Mouse (Mus musculus): ENCODE measurements around the gene Glo1. TPM values are rescaled to one million over a fixed set of nuclear protein-coding genes. Genes with fewer than 3 reads are reported as not detected.

Glo1 gene
- total RNA-seq, 2 experiments from 2014 or later: 139 to 140 TPM

- DNase-seq: no peak
- intact Hi-C loops (cut with DNase I): no loop called here
Observed at GRCm38 (mm10) chr17:30583258-30584001, 43.2 kb downstream of the Glo1 start.

GRCm38 (mm10) chr17:30582313-30582712, 44.4 kb downstream of the Glo1 start:
- DNase-seq: no peak
- intact Hi-C loops (cut with DNase I): no loop called here

DNA sequence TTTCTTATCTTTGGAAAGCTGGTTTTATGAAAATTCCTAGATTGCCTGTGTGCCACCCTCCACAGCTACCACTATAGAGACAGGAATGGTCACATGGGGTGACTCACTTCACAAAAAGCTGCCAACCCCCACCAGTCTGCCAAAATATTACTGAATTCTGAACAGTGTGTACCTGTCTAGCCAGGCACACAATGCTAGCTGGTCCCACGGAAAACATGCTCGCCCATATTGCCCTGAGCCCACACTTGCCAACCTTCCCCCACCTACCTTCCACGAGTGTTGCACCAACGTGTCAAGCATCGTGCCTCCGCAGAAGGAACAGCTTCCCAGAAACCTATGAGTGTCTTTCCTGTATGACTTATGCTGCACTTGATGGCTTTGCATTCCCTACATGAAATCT, 45.5 kb downstream of the Glo1 start:
- DNase-seq: no peak
- intact Hi-C loops (cut with DNase I): no loop called here

DNA sequence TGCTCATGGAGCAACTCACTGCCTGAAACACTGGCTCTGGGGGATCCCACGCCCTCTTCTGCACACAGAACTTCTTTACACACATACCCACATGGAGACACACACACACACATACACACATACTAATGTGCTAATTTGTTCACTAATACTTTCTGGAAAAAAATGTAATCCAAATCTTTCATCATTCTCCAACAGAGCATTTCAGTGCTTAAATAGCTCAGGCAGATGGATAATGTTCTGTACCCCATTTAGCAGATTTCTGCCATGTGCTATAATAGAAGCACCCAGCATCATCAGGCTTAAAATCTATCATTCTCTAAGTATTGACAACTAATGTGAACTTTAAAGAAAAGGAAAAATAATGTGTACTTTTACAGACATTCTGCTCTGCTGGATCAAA, 45.9 kb downstream of the Glo1 start:
- intact Hi-C loops (cut with DNase I): no loop called here
- DNase-seq: no peak

- intact Hi-C loops (cut with DNase I): loop anchor here (5.0 kb wide), 1 partner anchor 35 kb away; no protein-coding TSS in a partner anchor
- DNase-seq: no peak
Observed at GRCm38 (mm10) chr17:30576946-30577345, 49.7 kb downstream of the Glo1 start.

GRCm38 (mm10) chr17:30575941-30576773, 50.5 kb downstream of the Glo1 start, which contains the start of gene Btbd9:
TSS of gene Btbd9 (minus strand) at chr17:30576488.
- peak; percentile 96 to 97 for DNase-seq
- intact Hi-C loops (cut with DNase I): loop anchor here (5.0 kb wide), 1 partner anchor 36 kb away; no protein-coding TSS in a partner anchor

- no peak for DNase-seq
- intact Hi-C loops (cut with DNase I): loop anchor here (5.0 kb wide), 1 partner anchor 37 kb away; no protein-coding TSS in a partner anchor
Observed at GRCm38 (mm10) chr17:30575121-30575904, 51.4 kb downstream of the Glo1 start.

- intact Hi-C loops (cut with DNase I): loop anchor here (5.0 kb wide), 1 partner anchor 38 kb away; no protein-coding TSS in a partner anchor
- DNase-seq: no peak
Observed at GRCm38 (mm10) chr17:30574783-30575075, 51.9 kb downstream of the Glo1 start.

- DNase-seq: peak in 1 of 2 experiments; percentile 33
- intact Hi-C loops (cut with DNase I): no loop called here
Observed at GRCm38 (mm10) chr17:30573990-30574782, 52.5 kb downstream of the Glo1 start.

- DNase-seq: no peak
- intact Hi-C loops (cut with DNase I): no loop called here
Observed at GRCm38 (mm10) chr17:30570971-30571370, 55.7 kb downstream of the Glo1 start.

- intact Hi-C loops (cut with DNase I): no loop called here
- no peak for DNase-seq
Observed at GRCm38 (mm10) chr17:30570173-30570572, 56.5 kb downstream of the Glo1 start.

- no peak for DNase-seq
- intact Hi-C loops (cut with DNase I): no loop called here
Observed at GRCm38 (mm10) chr17:30568473-30568872, 58.2 kb downstream of the Glo1 start.

GRCm38 (mm10) chr17:30564971-30565370, 61.7 kb downstream of the Glo1 start:
- intact Hi-C loops (cut with DNase I): no loop called here

GRCm38 (mm10) chr17:30564407-30564806, 62.3 kb downstream of the Glo1 start:
- no peak for DNase-seq
- intact Hi-C loops (cut with DNase I): no loop called here

More at GRCm38 (mm10) chr17:30564971-30565370, 61.7 kb downstream of the Glo1 start:
- DNase-seq: no peak

- intact Hi-C loops (cut with DNase I): no loop called here
- no peak for DNase-seq
Observed at GRCm38 (mm10) chr17:30563484-30564075, 63.1 kb downstream of the Glo1 start.

GRCm38 (mm10) chr17:30562770-30563169, 63.9 kb downstream of the Glo1 start:
- no peak for DNase-seq
- intact Hi-C loops (cut with DNase I): no loop called here

- intact Hi-C loops (cut with DNase I): loop anchor here (1.0 kb wide), 1 partner anchor 32 kb away; no protein-coding TSS in a partner anchor
- DNase-seq: peak; percentile 69 to 81
Observed at GRCm38 (mm10) chr17:30559536-30559935, 67.1 kb downstream of the Glo1 start.

DNA sequence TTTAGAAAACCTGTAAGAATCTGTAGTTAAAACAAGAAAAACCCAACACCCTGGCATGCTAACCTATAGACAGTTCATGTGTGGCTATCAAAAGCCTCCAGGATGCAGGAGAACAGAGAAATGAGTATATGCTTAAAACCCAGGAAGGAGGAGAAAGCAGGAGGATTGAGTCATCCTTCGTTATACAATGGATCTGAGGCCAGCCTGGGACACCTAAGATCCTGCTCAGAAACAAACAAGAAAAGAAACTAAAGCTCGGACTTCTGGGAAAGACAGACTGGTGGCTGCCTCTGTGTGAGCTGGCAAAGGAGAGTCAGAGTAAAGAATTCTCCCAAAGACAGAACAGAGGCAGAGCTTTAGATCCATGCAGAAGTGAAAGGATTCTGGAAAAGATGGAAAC, 68.0 kb downstream of the Glo1 start:
- intact Hi-C loops (cut with DNase I): loop anchor here (1.0 kb wide), 1 partner anchor 33 kb away; no protein-coding TSS in a partner anchor
- no peak for DNase-seq

- no peak for DNase-seq
- intact Hi-C loops (cut with DNase I): no loop called here
Observed at GRCm38 (mm10) chr17:30556512-30556911, 70.2 kb downstream of the Glo1 start.

All from heart, postnatal 14 days (tissue).